Mouse (Mus musculus): Measurements from ENCODE around the gene Vav1.
A peak's percentile ranks its signal among the peaks of the same experiment; 100 is the strongest.
"Not testable (repeated sequence)": the region's sequence is repeated elsewhere in the genome, so short reads cannot be mapped to it uniquely, and the experiment has no call there.

The Vav1 gene

DNA sequence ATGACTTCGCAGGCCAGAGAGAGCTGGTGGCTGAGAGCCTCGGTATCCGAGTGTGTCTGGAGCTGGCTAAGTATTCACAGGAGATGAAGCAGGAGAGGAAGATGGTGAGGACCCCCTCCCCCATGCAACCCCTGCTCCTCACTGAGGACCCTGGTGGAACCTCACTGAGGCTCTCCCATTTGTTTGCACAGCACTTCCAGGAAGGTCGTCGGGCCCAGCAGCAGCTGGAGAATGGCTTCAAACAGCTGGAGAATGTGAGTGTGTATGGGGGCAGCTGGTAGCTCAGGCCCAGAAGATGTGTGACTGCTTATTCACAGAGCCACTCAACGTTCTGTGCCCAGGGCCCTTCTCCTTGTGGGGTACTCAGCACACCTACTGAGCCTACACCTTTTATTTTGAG, 25.6 kb upstream of the Vav1 start:
- DNase-seq (ENCODE audit: low read depth), result no peak

DNA sequence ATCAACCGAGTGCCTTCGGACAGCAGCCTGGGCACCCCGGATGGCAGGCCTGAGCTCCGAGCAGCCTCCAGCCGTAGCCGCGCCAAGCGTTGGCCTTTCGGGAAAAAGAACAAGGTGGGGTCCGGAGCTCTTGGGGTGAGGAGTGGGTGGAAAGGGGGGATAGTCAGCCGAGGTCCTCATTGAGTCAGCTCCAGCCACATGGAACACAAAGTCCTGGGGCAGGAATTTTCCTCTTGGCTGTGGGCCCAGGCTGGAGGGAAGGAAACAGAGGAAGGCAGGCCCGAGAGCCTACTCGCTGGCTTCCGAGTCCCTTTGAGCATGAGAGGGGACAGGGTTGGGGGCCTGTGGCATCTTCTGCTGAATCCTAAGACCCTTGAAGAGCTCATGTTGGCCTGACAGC, 23.5 kb upstream of the Vav1 start:
- DNase-seq (ENCODE audit: low read depth), result no peak

DNA sequence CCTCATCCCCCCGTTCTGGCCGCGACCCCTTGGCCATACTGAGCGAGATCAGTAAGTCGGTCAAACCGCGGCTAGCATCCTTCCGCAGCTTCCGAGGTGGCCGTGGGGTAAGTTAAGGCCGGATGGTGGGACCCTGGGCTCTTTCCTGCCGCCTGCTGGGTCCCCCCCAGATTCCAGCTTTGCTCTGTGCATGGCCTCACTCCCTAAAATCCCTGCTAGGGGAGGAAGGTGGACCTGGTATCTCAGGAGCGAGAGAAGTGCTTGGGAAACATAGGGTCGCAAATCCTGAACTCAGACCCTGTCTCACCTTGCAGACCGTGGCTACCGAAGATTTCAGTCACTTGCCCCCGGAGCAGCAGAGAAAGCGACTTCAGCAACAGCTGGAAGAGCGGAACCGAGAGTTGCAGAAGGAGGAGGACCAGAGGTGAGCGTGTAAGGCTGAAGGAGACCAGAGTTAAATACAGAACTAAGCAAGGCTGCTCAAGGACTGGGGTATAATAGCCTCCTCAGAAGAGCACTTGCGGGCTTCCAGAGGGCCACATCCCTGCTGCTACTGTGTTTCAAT, 21.9 kb upstream of the Vav1 start:
- DNase-seq (ENCODE audit: low read depth), result no peak

DNA sequence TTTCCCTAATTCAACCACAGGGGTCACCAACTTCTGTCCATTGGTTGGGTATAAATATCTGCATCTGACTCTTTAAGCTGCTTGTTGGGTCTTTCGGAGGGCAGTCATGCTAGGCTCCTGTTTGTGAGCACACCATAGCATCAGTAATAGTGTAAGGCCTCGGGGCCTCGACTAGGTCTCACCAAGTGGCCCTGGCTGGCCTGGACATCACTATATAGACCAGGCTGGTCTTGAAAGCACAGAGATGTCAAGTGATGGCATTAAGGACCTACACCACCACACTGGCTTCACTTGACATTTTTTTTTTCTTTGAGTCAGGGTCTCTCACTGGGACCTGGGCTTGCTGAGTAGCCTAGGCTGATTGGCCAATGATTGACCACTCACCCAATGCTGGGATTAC, 20.7 kb upstream of the Vav1 start:
- DNase-seq (ENCODE audit: low read depth), result no peak

GRCm38 (mm10) chr17:57259742-57260141, 19.2 kb upstream of the Vav1 start:
- DNase-seq (ENCODE audit: low read depth), result no peak

- DNase-seq (ENCODE audit: low read depth), result no peak
Measured at GRCm38 (mm10) chr17:57260351-57260750, 18.5 kb upstream of the Vav1 start.

- DNase-seq (ENCODE audit: low read depth), result no peak
Measured at GRCm38 (mm10) chr17:57261286-57261685, 17.6 kb upstream of the Vav1 start.

DNA sequence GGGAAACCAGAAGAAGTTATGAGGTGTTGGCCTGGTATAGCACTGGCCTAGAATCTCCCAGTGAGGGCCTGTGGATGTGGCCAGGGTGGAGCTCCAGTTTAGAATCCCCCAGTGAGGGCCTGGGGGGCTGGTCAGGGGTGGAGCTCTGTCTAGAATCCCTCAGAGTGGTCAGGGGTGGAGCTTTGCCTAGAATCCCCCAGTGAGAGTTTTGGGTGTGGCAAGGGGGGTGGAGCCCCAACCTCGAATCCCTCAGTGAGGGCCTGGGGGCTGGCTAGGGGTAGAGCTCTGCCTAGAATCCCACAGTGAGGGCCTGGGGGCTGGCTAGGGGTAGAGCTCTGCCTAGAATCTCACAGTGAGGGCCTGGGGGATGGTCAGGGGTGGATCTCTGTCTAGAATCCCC, 17.1 kb upstream of the Vav1 start:
- no peak for DNase-seq (ENCODE audit: low read depth)

GRCm38 (mm10) chr17:57262901-57263550, 15.9 kb upstream of the Vav1 start:
- DNase-seq (ENCODE audit: low read depth), result no peak

DNA sequence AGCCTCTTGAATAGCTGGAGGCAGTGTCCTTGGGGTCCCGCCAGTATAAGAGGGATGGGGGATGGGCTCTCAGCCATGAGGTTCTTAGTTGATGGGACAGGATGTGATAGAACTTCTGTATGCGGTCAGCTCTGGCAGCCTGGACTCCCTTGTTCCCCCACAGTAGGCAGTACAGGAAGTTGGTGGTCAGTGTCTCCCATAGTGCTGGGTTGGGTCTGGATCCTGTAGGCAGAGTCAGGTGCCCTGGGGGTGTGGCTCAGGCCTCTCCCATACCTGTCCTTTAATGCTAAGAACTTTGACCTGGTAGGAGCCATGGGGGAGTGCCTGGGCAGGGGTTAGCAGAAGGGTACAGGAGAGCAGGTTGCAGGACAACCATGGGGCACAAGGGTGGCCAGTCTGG, 14.7 kb upstream of the Vav1 start:
- DNase-seq (ENCODE audit: low read depth), result no peak

- no peak for DNase-seq (ENCODE audit: low read depth)
Measured at GRCm38 (mm10) chr17:57264972-57265945, 13.6 kb upstream of the Vav1 start.

DNA sequence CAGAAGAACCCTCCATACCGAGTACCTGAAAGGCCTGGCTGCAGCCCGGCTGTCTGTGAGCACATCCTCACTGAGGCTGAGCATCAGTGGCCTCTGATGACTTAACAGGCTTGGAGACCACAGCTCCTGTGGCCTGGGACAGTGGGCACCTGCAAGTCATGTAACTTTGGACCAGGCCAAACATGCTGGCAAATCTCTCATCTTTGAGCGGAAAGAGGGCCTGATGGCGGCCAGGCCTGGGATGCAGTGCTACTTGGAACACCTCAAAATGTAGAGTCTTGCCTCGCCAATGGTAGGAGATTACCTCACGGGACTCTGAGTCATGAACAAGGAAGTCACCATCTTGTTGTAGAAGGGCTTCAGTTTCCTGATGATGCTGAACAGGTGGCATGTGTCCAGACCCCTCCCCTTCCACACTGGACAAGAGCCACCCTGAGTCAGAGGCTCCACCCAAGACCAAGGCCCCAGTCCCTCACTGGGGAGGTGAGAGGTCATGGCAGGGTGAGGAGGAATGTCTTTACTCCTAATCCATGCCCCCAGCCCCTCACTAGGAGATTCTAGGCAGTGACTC, 11.3 kb upstream of the Vav1 start:
- DNase-seq (ENCODE audit: low read depth), result no peak

DNA sequence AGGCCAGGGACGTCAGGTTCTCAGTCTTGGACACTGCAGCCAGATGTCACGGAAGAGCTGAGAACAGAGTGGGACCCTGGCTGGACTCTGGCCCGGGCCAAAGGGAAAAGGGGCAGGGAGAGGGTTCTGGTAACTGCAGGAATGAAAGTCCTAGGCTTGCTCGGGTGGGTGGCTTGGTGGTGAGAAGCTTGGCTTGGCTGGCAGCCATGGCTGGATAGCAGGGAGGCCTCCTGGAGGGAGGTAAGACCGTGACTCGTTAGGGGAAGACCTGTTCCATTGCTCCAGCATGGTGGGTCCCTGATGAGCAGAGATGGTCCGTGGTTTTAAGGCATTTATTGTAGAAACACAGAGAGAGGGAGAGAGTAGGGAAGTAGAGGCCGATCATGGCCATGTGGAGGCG, 7.6 kb upstream of the Vav1 start:
- DNase-seq (ENCODE audit: low read depth), result no peak

DNA sequence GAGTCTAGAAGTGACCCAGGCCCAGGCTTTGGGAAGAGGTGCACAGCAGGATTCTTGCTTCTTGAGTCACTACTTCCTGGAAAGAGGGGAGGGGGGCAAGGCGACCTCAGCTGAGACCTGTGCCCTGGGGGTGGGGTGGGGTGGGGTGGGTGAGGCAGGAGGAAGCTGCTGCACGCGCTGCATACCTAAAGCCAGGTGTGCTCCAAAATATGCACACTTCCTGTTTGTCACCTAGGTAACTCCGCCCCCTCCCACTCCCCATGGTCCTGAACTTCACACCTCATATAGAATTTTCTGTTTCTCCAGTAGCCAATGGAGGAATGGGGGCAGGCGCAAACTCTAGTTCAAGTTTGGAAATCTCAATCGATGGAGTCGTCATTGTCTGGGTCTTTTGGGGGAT, 5.1 kb upstream of the Vav1 start:
- DNase-seq (ENCODE audit: low read depth), result no peak

- DNase-seq (ENCODE audit: low read depth), result no peak
Measured at GRCm38 (mm10) chr17:57274686-57275085, 4.2 kb upstream of the Vav1 start.

GRCm38 (mm10) chr17:57275111-57275996, 3.5 kb upstream of the Vav1 start:
- peak; percentile 54 for DNase-seq (ENCODE audit: low read depth)

DNA sequence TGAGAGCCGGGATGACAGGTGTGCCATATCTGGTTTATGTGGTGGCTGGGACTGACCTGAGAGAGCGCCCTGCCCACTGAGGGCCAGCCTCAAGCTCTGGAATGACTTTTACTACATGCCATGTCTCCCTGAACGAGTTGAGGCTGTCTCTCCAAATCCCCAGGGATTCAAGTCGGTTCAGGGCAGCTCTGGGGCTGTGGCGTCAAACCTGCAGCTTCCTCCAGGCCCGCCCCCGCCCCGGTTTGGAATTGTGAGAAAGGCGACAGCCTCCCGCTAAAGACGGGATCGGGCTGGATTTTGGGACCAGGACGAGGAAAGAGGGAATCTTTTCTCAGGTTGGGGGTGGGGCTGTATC, 2.9 kb upstream of the Vav1 start:
- DNase-seq (ENCODE audit: low read depth), result no peak

DNA sequence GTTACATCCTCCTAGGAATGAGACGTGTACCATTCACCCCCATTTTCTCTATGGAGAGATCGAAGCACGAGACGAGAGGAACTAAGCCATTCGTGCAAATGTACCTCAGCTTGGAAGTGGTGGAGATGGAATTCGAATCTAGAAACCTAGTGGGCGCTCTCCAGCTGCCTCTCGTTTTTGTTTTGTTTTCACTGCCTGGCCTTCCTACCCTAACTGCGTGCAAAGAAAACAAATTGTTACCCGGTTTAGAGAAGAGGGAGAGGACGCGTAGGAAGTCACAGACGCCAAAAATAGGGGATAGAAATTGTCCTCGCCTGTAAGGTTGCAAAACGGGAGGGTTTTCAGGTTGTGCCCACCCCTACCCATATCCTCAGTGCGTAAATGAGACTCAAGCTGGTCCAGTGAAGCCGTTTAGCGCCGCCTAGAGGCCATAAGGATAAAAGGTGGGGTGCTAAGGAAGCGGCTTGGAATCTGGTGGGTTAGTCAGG, 2.2 kb upstream of the Vav1 start:
- peak; percentile 69 for DNase-seq (ENCODE audit: low read depth)

DNA sequence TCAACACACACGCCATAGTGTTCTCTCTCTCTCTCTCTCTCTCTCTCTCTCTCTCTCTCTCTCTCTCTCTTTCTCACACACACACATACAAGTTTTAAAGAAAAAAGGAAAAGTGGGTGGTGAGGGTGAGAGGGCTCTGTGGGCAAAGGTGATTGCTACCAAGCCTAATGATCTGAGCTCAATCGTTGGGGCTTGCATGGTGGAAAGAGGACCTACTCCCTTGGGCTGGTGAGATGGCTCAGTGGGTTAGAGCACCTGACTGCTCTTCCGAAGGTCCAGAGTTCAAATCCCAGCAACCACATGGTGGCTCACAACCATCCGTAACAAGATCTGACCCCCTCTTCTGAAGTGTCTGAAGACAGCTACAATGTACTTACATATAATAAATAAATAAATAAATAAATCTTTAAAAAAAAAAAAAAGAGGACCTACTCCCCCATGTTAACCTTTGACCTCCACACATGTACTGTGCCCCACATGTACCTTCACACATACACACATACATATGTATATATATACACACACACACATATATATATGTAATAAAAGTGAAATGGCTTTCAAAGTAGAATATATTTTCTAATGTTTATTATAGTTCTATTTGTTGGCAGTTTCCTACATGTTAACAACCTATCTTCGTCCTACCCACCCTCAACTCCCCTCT, 1.2 kb upstream of the Vav1 start:
- not testable (repeated sequence) for DNase-seq (ENCODE audit: low read depth)

DNA sequence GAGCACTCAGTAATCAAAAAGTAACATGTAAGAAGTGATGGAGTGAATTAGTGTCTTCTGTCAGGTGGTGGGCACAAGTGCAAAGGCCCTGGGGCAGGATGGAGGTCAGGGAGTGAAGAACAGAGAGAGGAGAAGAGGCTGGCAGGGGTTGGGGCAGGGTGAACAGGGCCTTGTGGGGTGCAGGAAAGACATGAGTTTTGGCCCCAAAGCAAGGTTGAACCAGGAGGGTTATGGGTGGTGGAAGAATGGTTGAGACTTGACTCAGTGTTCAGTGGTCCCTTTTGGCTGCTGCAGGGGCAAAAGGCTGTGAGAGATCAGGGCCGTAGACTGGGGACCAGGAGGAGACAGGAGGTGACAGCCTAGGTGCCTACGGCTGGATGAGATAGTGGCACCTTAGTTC, 363 bp upstream of the Vav1 start:
- no peak for DNase-seq (ENCODE audit: low read depth)

DNA sequence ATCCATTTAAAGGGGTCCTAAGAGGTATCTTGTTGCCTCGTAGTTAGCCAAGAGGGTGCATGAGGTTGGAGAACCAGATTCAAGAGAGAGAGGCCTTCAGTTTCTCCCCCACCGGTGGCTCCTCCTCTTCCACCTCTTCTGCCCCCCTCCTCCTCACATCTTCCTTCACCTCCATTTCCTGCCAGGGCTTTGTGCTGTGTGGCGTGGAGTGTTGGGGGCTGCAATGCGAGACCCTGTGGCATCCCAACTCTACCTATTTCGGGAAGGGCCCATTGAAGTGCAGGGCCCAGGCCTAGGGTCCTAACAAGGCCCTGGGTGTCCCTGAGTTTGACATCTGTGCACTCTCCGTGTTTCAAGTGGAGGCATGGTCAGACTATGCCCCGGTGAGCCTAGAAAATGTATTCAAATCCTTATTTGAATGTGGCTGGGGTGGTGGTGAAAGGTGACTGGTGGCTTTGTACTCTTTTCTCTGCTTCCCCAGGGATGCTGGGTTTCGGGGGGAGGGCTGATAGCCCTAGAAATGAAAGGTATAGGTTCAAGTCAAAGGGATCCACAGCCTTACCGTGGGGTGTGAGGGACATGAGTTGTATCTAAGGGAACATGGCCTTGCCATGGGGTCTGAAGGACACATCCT, 808 bp downstream of the Vav1 start:
- no peak for DNase-seq (ENCODE audit: low read depth)

Data from fibroblast of lung, adult 2 months (primary cell).